Mouse (Mus musculus): ENCODE measurements around the gene Ctsw. TPM values are rescaled to one million over a fixed set of nuclear protein-coding genes. Genes with fewer than 3 reads are reported as not detected.

Ctsw gene
- total RNA-seq, 2 experiments from 2014 or later, result 1.1 TPM; not detected in 1

DNA sequence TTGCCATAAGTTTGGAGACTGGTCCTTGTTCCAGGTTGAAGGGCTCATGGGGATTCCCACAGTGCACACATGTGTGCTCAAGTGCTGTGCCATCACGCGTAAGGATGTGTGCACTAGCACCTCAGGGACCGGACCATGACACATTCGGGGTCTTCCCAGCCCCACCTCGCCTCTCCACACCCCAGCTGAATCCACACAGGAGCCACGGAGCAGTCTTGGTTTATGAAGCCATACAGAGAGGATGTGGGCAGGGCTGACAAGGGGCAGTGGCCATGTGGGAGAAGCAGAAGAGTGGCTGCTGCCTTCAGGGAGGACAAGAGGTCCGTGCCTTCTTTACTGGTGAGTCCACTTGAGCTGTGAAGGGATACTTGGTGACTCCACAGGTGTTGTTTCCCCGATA is 3.3 kb downstream of the Ctsw start:
- ATAC-seq (replicated peaks; ENCODE audit: poor library complexity, severe bottlenecking), result no peak

DNA sequence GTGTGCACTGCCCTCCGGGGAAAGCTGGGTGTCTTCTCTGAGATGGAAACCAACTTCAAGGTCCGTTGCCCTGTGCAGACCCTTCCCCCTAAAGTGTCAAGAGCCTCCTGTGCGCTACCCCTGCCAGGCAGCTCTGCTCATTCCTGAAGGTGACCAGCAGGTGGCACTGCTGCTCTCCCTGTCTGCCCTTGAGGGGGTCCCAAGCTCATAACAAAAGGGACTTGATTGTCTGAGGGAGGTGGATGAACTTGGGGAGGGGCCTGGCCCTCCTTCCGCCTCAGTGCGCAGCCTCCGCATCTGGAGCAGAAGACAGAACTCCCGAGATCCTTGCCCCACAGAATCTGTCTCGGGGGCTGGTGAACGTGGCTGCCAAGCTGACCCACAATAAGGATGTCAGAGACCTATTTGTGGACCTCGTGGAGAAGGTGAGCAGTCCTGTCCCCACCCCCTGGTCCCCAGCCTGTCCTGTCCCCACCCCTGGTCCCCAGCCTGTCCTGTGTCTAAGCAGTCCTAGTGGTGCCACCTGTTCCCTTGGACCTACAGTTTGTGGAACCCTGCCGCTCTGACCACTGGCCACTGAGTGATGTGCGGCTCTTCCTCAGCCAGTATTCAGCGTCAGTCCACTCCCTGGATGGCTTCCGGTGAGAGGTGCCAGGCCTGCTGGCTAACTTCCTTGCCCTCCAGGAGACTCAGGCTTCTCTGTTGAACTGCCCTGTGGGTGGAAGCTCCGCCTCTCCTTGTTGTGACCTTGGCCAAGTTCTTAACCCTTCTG is 4.3 kb downstream of the Ctsw start:
- ATAC-seq (replicated peaks; ENCODE audit: poor library complexity, severe bottlenecking), result peak; percentile 20; the same call in 1 of the 2 replicates

DNA sequence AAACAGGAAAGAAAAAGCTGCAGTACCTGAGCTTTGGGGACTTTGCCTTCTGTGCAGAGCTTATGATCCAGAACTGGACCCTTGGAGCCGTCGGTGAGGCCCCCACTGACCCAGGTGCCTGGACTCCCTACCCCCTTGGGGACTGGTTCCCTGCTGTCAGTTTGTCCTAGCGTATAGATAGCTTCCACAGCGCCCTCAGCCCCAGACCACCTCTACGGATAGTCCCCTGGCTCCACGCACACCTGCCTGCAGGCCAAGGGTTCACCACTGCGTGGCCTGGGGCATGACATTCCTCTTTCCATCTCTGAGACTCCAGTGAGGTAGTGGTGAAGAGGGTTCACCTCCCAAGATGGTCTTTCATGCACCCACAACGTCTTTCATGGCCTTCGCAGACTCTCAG is 5.1 kb downstream of the Ctsw start:
- ATAC-seq (replicated peaks; ENCODE audit: poor library complexity, severe bottlenecking), result no peak

- ATAC-seq (replicated peaks; ENCODE audit: poor library complexity, severe bottlenecking), result no peak
Measured at GRCm38 (mm10) chr19:5461411-5461810, 6.9 kb downstream of the Ctsw start.

DNA sequence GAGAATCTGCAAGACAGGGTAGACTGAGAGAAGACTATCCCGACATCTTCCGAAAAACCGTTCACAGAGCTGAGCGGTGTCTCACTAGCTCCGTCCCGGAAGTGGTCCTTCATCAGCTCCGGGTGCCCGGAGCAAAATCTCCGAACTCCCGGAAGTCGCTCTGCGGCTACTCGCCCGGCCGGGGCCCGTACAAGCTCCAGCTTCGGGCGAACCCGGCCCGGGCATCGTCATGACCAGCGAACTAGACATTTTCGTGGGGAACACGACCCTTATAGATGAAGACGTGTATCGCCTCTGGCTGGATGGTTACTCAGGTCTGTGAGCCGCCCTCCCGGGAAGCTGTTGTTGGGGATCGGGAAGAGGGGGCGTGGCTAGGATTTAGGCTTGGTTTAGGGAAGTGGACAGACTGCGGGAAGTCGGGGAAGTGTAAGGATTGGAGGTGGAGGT is 7.8 kb downstream of the Ctsw start, which contains the start of gene Fibp:
Gene Fibp (plus strand): TSS at position 151 of the 447 bp plus-strand sequence.
- peak; percentile 68 for ATAC-seq (replicated peaks; ENCODE audit: poor library complexity, severe bottlenecking)

GRCm38 (mm10) chr19:5459896-5460295 is 8.4 kb downstream of the Ctsw start:
- no peak for ATAC-seq (replicated peaks; ENCODE audit: poor library complexity, severe bottlenecking)

DNA sequence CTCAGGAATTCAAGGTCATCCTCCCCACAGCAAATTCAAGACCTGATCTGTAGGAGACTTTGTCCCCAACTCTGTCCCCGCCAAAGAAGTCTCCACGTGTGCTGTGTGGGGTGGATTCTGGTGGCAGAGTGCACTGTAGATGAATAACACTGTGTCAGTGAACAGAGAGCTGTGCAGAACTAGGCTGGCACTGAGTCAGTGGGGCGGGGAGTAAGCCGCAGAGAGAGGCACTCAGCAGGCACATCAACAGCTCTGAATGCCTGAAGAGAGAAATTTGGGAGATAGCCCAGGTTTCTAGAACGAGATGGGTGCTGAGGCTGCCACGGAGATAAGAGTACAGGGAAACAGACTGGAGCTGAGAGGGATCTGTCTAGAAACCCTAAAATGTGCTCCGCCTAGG is 9.3 kb downstream of the Ctsw start:
- no peak for ATAC-seq (replicated peaks; ENCODE audit: poor library complexity, severe bottlenecking)

DNA sequence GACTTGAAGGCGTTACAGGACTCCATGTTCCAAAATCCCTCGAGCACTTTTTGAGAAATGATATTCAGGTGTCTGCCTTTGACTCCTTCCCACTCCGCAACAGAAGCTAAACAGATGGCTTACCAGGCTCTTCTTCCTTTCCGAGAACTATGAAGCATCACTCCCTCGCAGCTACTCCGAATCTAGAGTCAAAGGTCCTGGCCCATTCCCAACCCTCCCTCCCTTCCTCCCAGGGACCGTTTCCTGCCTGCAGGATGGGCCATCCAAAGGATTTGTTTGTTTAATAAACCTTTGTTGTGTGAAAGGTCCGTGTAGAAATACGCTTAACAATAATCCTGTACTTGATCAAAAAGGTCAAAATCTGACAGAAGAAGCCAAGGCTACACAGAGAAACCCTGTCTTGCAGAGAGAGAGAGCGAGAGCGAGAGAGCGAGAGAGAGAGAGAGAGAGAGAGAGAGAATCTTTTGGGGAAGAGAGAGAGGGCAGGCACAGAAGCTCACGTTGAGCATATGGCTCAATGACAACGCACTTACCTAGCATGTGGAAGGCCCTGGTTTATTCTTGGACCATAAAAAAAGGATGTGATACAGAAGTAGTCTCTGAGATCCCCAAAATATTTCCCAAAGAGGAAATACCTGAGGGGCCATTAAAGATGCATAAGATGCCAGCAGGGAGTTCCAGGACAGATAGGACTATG is 10.4 kb downstream of the Ctsw start, which contains the start of gene Ccdc85b:
Gene Ccdc85b (minus strand): TSS at position 149 of the 697 bp plus-strand sequence.
- no peak for ATAC-seq (replicated peaks; ENCODE audit: poor library complexity, severe bottlenecking)

DNA sequence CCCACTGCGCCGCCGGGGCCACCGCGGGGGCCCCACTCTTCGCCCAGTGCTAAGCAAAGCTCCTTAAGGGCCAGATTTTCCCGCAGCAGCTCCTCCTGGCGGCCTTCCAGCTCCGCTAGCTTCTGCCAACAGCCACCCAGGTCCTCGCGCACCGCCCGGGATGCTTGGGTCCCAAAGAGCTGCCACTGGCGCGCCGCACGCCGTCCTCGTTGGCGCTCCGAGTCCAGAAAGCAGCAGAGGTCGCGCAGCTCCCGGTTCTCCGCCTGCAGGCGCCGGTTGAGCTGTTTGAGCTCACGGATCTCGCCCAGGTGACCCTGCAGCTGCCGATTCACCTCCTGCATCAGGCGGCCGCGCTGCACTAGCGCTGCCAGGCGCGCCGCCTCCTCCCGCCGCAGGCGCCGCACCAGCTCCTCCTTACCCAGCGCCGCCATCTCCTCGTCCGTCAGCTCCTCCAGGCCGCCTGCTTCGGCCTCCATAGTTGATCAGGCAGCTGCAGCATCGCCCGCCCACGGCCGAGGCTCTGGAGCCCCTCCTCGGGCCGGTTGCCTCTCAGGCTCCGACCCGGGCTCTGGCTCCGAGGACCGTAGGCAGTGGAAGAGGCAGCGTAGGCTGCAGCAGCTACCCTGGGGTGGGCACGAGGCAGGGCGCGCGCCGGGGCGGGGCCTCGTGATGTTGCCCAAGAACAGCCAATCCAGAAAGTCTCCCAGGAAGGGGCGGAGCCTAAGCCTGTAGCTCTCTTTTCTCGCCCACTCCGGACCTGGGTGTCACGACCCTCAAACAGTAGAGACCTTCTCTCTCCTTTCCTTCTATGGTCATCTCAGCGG is 11.2 kb downstream of the Ctsw start:
- peak; percentile 77 for ATAC-seq (replicated peaks; ENCODE audit: poor library complexity, severe bottlenecking)

- no peak for ATAC-seq (replicated peaks; ENCODE audit: poor library complexity, severe bottlenecking)
Measured at GRCm38 (mm10) chr19:5456241-5456921, 11.9 kb downstream of the Ctsw start.

DNA sequence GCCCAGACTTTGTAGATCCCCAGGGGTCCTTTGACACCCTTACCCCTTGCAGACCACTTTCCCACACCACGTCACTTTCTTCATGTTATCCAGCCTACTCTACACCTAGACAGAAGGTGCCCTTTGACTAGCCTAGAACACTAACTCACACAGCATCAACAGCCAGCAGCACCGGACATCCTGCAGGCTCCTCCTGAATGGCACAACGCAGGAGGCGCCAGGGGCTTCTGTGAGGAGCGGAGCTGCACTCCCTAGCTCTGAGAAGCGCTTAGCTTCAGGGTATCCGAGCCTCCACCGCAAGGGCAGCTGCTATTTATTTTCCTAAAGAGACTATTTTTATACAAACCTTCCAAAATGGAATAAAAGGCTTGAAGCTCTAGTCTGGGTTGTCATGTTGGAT is 12.7 kb downstream of the Ctsw start:
- no peak for ATAC-seq (replicated peaks; ENCODE audit: poor library complexity, severe bottlenecking)

DNA sequence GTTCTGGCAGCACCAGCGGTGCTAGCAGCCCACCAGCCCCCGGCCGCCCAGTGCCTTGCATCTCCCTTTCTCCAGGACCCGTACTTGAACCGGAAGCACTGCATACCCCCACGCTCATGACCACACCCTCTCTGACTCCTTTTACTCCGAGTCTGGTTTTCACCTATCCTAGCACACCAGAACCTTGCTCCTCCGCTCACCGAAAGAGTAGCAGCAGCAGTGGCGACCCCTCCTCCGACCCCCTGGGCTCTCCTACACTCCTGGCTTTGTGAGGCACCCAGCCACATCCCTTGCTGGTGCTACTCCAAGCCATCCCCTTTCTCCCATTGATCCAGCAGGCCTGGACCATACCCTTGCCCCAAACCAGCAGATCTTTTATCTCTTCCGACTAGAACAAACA is 13.3 kb downstream of the Ctsw start:
- ATAC-seq (replicated peaks; ENCODE audit: poor library complexity, severe bottlenecking), result no peak

DNA sequence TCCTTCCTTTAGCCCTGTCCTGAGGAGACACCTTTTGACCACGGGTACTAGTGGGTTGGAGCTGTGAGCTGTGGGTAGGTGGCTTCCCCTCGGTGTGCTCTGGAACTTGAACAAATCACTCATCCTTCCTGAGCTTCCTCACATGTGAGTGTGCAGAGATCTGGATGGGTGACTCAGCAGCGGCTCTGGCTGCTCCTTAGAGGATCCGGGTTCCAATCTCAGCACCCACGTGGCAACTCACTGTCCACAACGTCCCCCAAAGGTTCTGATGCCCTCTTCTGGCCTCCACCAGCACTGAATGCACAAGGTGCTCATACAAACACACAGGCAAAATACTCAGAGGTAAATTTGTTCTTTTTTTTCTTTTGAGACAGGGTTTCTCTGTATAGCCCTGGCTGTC is 16.5 kb downstream of the Ctsw start:
- ATAC-seq (replicated peaks; ENCODE audit: poor library complexity, severe bottlenecking), result no peak

GRCm38 (mm10) chr19:5449673-5450072 is 18.6 kb downstream of the Ctsw start:
- no peak for ATAC-seq (replicated peaks; ENCODE audit: poor library complexity, severe bottlenecking)

DNA sequence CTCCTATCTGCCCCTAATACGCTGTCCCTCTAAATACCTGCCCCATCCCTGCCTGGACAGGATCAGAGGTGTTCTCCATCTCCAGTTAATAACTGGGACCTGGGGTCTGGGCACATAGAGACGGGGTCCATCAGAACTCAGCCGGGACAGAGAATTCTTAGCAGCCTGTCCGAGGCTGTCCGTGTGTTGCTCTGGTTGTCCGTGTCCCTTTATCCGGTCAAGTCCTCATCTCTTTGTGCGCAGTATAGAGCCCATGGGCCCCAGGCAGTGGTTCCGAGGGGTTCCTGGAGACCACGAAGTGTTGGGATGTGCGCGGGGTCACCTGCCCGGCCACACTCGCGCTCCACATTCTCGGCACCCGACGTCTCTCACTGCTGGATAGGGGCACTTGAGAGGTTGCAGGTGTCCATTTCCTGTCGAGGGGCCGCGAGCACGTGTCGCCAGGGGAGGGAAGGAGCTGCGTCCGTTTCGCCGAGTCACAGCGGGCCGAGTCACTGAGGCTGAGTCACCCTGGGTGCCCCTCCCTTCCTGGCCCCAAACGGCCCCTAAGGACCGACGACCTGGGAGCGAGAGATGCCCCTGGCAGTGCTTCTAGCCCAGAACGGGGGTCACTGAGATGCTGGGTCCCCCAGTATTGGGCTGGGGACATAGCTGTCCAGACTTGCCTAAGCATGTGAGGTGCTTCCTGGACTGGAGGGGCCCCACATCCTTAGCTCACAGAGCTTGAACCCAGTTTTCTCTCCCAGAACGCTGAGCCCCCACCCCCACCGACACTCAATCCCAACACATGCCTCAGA is 19.8 kb downstream of the Ctsw start:
- peak; percentile 57 for ATAC-seq (replicated peaks; ENCODE audit: poor library complexity, severe bottlenecking)

DNA sequence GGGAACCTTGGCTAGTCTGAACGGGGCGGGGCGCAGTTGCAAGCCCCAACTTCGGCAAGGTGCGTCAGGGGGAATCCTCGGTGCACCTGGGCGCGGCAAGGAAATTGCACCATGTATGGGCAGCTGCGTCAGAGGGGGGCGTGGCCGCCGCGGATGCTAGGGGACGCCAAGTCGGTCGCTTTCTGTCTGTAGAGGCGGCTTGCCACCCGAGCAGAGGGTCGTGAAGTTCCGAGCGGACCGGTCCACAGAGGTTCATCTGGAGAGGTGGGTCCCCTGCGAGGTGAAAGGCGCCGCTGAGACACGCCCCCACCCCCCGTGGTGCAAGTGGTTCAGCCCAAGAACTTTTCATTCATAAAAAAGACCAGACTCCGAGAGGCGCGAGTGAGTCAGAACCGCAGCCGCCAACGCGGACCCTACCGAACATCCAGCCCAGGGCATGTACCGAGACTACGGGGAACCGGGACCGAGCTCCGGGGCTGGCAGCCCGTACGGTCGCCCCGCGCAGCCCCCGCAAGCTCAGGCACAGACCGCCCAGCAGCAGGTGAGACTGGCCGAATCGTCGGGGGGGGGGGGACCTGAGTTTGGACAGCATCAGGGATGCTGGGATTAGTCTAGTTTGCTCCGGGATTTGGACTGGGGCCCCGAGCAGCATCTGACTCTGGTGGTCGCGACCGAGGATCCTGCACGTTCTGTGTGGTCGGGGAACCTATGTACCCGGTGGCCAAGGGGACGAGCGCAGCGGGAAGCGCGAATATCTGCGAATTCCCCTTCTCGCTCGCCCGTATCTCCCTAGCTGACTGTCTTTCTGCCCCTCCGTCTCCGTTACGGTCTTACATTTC is 20.6 kb downstream of the Ctsw start, which contains the start of gene Fosl1:
Gene Fosl1 (plus strand): TSS at position 33 of the 839 bp plus-strand sequence.
- ATAC-seq (replicated peaks; ENCODE audit: poor library complexity, severe bottlenecking), result peak; percentile 65

DNA sequence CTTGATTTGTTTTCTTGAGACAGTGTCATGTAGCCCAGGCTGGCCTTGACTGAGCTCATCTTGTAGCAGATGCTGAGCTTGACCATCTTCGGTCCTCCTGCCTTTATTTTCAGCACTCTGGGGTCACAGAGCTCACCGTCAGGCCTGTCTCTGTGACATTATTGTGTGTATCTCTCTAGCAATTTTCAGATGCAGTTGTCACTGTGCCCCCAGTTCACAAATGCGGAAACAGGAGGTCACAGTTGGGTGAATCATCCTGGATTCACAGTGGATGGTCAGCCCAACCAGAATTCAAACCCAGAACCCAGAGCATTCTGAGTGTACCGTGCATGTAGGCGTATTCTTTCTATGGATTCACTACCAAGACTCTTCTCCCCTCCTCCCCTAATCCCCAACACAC is 22.6 kb downstream of the Ctsw start:
- no peak for ATAC-seq (replicated peaks; ENCODE audit: poor library complexity, severe bottlenecking)

DNA sequence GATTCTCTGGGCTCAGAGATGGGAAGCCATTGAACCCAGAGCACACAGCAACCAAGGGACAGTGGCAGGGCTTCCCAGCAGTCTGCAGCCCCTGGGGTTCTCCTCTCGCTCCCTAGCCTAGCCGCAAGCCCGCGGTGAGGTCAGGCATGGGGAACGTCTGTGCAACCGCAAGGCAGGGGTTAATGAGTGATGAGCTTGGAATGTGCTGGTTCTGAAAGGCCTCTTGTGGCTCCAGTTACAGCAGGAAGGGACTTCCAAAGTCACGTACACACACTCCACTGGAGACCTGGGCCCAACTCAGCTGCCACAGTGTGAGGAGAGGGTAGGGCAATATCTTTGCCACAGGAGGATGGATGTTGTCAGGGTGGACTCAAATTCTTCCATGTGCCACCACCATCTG is 23.4 kb downstream of the Ctsw start:
- no peak for ATAC-seq (replicated peaks; ENCODE audit: poor library complexity, severe bottlenecking)

Measured in granulocyte monocyte progenitor cell, adult 5-6 weeks (primary cell).